Mouse (Mus musculus) heart, embryonic 14.5 days (tissue): ENCODE results near the gene Cryzl2. TPM values are rescaled to one million over a fixed set of nuclear protein-coding genes. Genes with fewer than 3 reads are reported as not detected.
A peak's percentile ranks its signal among the peaks of the same experiment; 100 is the strongest.

Source experiments
- ATAC-seq: fragments of 200-750 bp; cut with Nextera tagmentation; 2 replicates; pipeline ENCODE4 v1.8.0; 2017; ENCODE audit warnings: low read depth, moderate TSS enrichment; ENCODE audit not compliant: insufficient number of reproducible peaks, insufficient read depth, low FRiP score
- H3K27ac ChIP-seq, 2 experiments: fragments of 200-500 bp in 1 of 2; fragments of 300-500 bp in 1 of 2; sonication (generic) in 1 of 2; replicated peaks in 1 of 2; 2 replicates each; pipeline ENCODE4 v1.5.1; 2012 to 2014; ENCODE audit warnings: low read depth in 2 of 2, low read length in 2 of 2, control low read depth in 1 of 2, mild to moderate bottlenecking in 1 of 2, mixed read lengths in 1 of 2; ENCODE audit not compliant: control insufficient read depth in 1 of 2, insufficient read depth in 1 of 2
- H3K27me3 ChIP-seq: fragments of 300-500 bp; sonication (generic); 2 replicates; pipeline ENCODE4 v1.6.1; 2014; ENCODE audit warnings: mild to moderate bottlenecking, low read length, control low read depth; ENCODE audit not compliant: control insufficient read depth, insufficient read depth
- H3K36me3 ChIP-seq: fragments of 300-500 bp; sonication (generic); 2 replicates; pipeline ENCODE4 v1.6.1; 2014; ENCODE audit warnings: mild to moderate bottlenecking, control low read depth, low read length, mixed read lengths; ENCODE audit not compliant: control insufficient read depth, insufficient read depth
- H3K4me1 ChIP-seq, 2 experiments: fragments of 200-500 bp in 1 of 2; fragments of 300-500 bp in 1 of 2; sonication (generic) in 1 of 2; 2 replicates each; pipeline ENCODE4 v1.6.1; 2012 to 2014; ENCODE audit warnings: low read length in 2 of 2, control low read depth in 1 of 2, mixed read lengths in 1 of 2; ENCODE audit not compliant: control insufficient read depth in 2 of 2, insufficient read depth in 2 of 2
- H3K4me2 ChIP-seq: fragments of 300-500 bp; sonication (generic); 2 replicates; pipeline ENCODE4 v1.6.1; 2014; ENCODE audit warnings: mild to moderate bottlenecking, low read length
- H3K4me3 ChIP-seq, 2 experiments: fragments of 200-500 bp in 1 of 2; fragments of 300-500 bp in 1 of 2; sonication (generic) in 1 of 2; 2 replicates each; pipeline ENCODE4 v1.5.1; 2012 to 2014; ENCODE audit warnings: low read length in 2 of 2, mild to moderate bottlenecking in 2 of 2, control low read depth in 1 of 2, low read depth in 1 of 2, moderate library complexity in 1 of 2; ENCODE audit not compliant: control insufficient read depth in 1 of 2, insufficient read depth in 1 of 2
- H3K9ac ChIP-seq: fragments of 300-500 bp; sonication (generic); 2 replicates; pipeline ENCODE4 v1.6.1; 2014; ENCODE audit warnings: mild to moderate bottlenecking, low read length
- H3K9me3 ChIP-seq: fragments of 300-500 bp; sonication (generic); 2 replicates; pipeline ENCODE4 v1.6.1; 2016; ENCODE audit warnings: low read length, control low read depth; ENCODE audit not compliant: control insufficient read depth
- WGBS: fragments of 180-500 bp; shearing (Covaris S2); extraction: QIAGEN DNeasy Blood & Tissue Kit; methylation state at CpG from one replicate; pipeline ENCODE4 v1.1.7; 2014; 5-methylcytosine and 5-hydroxymethylcytosine counted together
- polyA plus RNA-seq: library from polyadenylated mRNA; unstranded; fragments of >200 nt; fragmentation: Nextera tagmentation; extraction: Ambion mirVana; gene quantifications from 2 replicates; pipeline ENCODE4 v1.2.1, GENCODE M21; 2014

Cryzl2 gene
- polyA plus RNA-seq, 1 experiment from 2014 or later: 39.2 TPM

DNA sequence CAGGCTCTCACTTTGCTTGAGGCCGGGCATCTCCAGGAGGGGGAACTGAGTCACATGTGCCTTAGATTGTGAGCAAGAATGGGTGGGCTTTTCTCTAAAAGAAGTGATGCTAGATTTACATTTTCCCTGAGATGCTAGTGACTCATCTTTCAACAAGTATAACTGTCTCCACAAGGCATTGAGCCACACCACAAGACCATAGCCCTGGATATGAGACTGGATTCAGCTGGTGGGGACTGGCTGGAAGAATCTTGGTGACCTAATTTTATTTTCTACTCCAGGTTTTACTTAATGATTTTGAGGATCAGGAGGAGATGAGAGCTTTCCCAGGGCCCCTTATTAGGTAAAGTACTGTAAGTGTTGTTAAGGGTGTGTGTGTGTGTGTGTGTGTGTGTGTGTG, 77.2 kb downstream of the Cryzl2 start:
- Histone ChIP-seq H3K36me3 (no peaks in the 10 kb centered on the region), H3K27me3 (no peaks in the 10 kb centered on the region), H3K4me2 (no peak overlapping the region), H3K4me1 (no peaks in the 10 kb centered on the region), H3K27ac (no peak overlapping the region), H3K9ac (no peak overlapping the region), H3K4me3 (no peak overlapping the region), H3K9me3 (no peaks in the 10 kb centered on the region)
- ATAC-seq: no peak
- WGBS: 84% methylated on average over 1 of the region's 1 CpGs

- no peak overlapping the region for H3K27ac ChIP-seq
- ATAC-seq: no peak
- 0 out of 2 replicates have a peak overlapping the region, but pooled peaks have one; percentile 45 for H3K9ac ChIP-seq
- 6% methylated on average over 6 of the region's 6 CpGs for WGBS
- H3K27me3 ChIP-seq: no peaks in the 10 kb centered on the region
- peak overlapping the region; percentile 35; the same call in 1 of the 2 replicates for H3K4me2 ChIP-seq
- H3K36me3 ChIP-seq: no peaks in the 10 kb centered on the region
- H3K4me1 ChIP-seq: no peaks in the 10 kb centered on the region
- H3K9me3 ChIP-seq: no peaks in the 10 kb centered on the region
- no peak overlapping the region for H3K4me3 ChIP-seq
Measured at GRCm38 (mm10) chr1:157536471-157536870, 78.1 kb downstream of the Cryzl2 start.

DNA sequence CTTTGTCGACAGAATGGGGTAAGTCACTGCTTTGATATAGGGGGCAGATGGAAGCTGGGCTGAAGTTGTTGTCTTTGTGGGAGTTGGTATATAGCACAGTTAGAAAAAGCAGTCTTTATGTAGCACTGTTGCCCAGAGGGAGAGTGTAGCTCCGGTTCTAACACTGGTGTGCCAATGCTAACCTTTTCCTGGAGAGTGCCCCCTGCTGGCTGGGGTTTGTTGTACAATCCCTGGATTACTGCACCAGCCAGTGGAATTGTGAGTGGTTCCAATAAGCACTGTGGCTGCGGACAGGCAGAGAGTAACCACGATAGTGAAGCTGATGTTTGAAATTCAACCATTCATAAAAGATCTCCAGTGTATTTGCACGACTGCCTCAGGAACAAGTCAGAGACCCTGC, 79.3 kb downstream of the Cryzl2 start:
- Histone ChIP-seq H3K9ac (no peak overlapping the region), H3K36me3 (no peaks in the 10 kb centered on the region), H3K4me1 (no peaks in the 10 kb centered on the region), H3K9me3 (no peaks in the 10 kb centered on the region), H3K27ac (no peak overlapping the region), H3K27me3 (no peaks in the 10 kb centered on the region), H3K4me2 (no peak overlapping the region), H3K4me3 (no peak overlapping the region)
- 82% methylated on average over 5 of the region's 5 CpGs for WGBS
- ATAC-seq: no peak

Other genes starting within 250 kb of the Cryzl2 start
- gene Rasal2, start 46.0 kb upstream of the Cryzl2 start, polyA plus RNA-seq: 24.8 and 26.6 TPM in 2 replicates
- gene Sec16b, start 48.2 kb downstream of the Cryzl2 start, polyA plus RNA-seq: 1.2 TPM in 2 replicates